Mouse (Mus musculus) megakaryocyte, embryonic 14.5 days (primary cell): Measurements from ENCODE around the gene Tbcd.

ENCODE experiments used
- FLI1 ChIP-seq: IDR thresholded peaks from 2 replicates; pipeline ENCODE4 v1.6.1; 2012; ENCODE audit warnings: low read length, inconsistent platforms, mixed read lengths
- GATA1 ChIP-seq: IDR thresholded peaks from 3 replicates; pipeline ENCODE4 v1.6.1; 2012; ENCODE audit warnings: mixed read lengths, low read length, inconsistent platforms, borderline replicate concordance

- TF ChIP-seq GATA1 (no peak), FLI1 (no peak)
Measured at GRCm38 (mm10) chr11:121581856-121582255, 130.1 kb downstream of the Tbcd start.
